Mouse (Mus musculus) heart, embryonic 12.5 days (tissue): ENCODE data around the gene Rasal2. TPM values are rescaled to one million over a fixed set of nuclear protein-coding genes. Genes with fewer than 3 reads are reported as not detected.

Source experiments
- ATAC-seq: fragments of 200-750 bp; cut with Nextera tagmentation; 2 replicates; pipeline ENCODE4 v1.8.0; 2017; ENCODE audit warnings: moderate TSS enrichment, moderate library complexity; ENCODE audit not compliant: insufficient number of reproducible peaks, low FRiP score
- H3K27ac ChIP-seq: fragments of 300-500 bp; sonication (generic); 2 replicates; pipeline ENCODE4 v1.5.1; 2016; ENCODE audit warnings: mild to moderate bottlenecking, moderate library complexity; ENCODE audit not compliant: poor library complexity, severe bottlenecking
- H3K27me3 ChIP-seq: fragments of 300-500 bp; sonication (generic); replicated peaks from 2 replicates; pipeline ENCODE4 v1.6.1; 2016; ENCODE audit warnings: mild to moderate bottlenecking, moderate library complexity
- H3K36me3 ChIP-seq: fragments of 300-500 bp; sonication (generic); 2 replicates; pipeline ENCODE4 v1.6.1; 2016; ENCODE audit warnings: mild to moderate bottlenecking, moderate library complexity
- H3K4me1 ChIP-seq: fragments of 300-500 bp; sonication (generic); replicated peaks from 2 replicates; pipeline ENCODE4 v1.6.1; 2016; ENCODE audit warnings: mild to moderate bottlenecking
- H3K4me2 ChIP-seq: fragments of 300-500 bp; sonication (generic); 2 replicates; pipeline ENCODE4 v1.6.1; 2016; ENCODE audit warnings: mild to moderate bottlenecking, moderate library complexity
- H3K4me3 ChIP-seq: fragments of 300-500 bp; sonication (generic); 2 replicates; pipeline ENCODE4 v1.5.1; 2016; ENCODE audit warnings: mild to moderate bottlenecking
- H3K9ac ChIP-seq: fragments of 300-500 bp; sonication (generic); 2 replicates; pipeline ENCODE4 v1.6.1; 2016; ENCODE audit warnings: mild to moderate bottlenecking, moderate library complexity
- H3K9me3 ChIP-seq: fragments of 300-500 bp; sonication (generic); replicated peaks from 2 replicates; pipeline ENCODE4 v1.6.1; 2016; ENCODE audit warnings: mild to moderate bottlenecking, moderate library complexity
- WGBS: fragments of 180-500 bp; shearing (Covaris S2); methylation state at CpG from one replicate; pipeline ENCODE4 v1.1.7; 2016; 5-methylcytosine and 5-hydroxymethylcytosine counted together
- polyA plus RNA-seq: library from polyadenylated mRNA; unstranded; fragments of >200 nt; fragmentation: Nextera tagmentation; extraction: Ambion mirVana; gene quantifications from 2 replicates; pipeline ENCODE4 v1.2.1, GENCODE M21; 2016

The Rasal2 gene
- polyA plus RNA-seq, result 20.4 and 21.9 TPM in 2 replicates

DNA sequence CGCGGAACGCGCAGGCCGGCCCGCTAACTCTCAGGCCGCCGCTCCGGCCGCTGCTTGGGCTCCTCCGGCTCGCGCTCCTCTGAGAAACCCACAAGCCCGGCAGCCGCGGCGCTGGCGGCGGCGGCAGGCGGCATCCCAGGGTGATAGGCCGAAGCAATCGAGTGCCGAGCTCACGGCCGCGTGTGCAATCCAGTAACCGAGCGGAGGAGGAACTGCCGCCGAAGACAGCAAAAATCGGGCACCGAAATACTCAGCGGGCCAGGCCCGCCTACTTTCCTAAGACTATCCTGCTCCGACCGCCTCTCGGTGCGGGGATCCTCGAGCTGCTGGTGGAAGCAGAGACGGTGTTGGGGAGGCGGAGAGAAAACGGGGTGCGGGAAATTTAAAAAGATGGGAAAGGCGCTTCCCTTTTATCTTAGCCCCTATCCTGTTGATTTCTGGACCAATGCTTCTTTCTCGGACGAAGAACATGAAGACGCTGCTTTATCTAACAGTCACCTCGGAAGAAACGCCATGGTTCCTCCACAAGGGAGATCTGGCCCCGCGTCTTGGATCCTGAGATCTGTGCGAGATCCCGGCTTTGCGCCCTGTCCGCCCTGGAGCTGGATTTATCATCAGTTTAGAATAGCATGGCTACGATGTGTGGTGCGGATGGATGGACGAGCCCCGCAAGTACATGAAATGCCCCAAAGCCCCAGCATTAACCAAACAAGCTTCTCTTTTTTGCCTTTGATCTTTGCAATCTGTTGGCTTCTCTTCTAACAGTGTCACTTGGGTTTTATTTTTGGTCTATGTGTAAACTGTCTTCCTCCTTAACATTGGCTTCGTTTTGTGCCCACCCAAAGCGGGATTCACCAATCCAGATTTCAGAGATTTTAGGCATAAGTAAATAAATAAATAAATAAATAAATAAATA lies at the start of gene Rasal2:
Gene Rasal2, minus strand, starts transcription at position 142 of the 916 bp plus-strand sequence.
- peak within 1 kb of the TSS; percentile 78 for H3K4me2 ChIP-seq
- H3K4me1 ChIP-seq, result peaks cover 31% of the 10 kb centered on the region
- no peaks in the 10 kb centered on the region for H3K9me3 ChIP-seq
- H3K4me3 ChIP-seq, result peak within 1 kb of the TSS; percentile 80
- no peaks in the 10 kb centered on the region for H3K27me3 ChIP-seq
- WGBS, result 1% methylated on average over 62 of the region's 62 CpGs
- peaks cover 3% of the 10 kb centered on the region; the same call in 1 of the 2 replicates for H3K36me3 ChIP-seq
- peak within 1 kb of the TSS; percentile 83 for H3K9ac ChIP-seq
- H3K27ac ChIP-seq, result peak within 1 kb of the TSS; percentile 95
- peak; percentile 92 for ATAC-seq

DNA sequence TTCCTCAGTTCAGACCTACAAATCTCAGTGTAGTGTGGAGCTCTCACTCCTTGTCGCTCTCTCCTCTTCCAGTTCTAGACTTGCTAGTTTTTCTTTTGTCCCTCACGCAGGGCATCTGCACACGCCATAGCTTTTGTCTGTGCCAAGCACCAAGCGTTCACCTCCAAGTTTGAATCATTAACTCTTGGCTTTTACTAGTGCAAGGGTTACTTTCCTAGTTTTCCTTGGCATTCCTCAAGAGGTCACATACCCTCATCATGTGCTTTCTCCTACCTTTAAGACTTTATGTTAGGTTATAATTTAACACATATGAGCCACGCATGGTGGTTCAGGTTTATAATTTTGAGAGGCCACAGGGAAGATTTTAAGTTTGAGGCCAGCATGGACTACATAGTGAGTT lies 48.9 kb upstream of the Rasal2 start:
- Histone ChIP-seq H3K27ac (no peak overlapping the region), H3K36me3 (peaks cover 3% of the 10 kb centered on the region; the same call in 1 of the 2 replicates), H3K27me3 (no peaks in the 10 kb centered on the region), H3K9ac (no peak overlapping the region), H3K9me3 (no peaks in the 10 kb centered on the region), H3K4me1 (peaks cover 8% of the 10 kb centered on the region), H3K4me2 (no peak overlapping the region), H3K4me3 (no peak overlapping the region)
- ATAC-seq, result no peak
- WGBS, result 93% methylated on average over 5 of the region's 5 CpGs

DNA sequence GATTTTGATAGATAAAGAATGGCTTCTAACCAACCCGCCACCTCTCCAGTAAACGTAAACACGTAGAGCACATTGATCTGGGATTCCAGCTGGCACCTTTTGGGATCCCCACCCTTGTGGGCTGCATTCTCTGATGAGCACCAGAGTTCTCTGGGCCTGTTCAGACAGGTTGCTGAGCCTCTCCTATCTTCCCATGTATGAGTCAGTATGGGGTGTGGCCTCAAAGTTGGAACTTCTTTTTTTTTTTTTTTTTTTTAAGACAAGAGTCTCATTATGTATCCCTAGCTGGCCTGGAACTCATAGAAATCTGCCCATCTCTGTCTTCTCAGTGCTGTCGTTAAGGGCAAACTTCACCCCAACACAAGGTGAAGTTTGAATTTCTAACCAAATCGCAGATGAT lies 47.5 kb upstream of the Rasal2 start:
- Histone ChIP-seq H3K4me2 (no peak overlapping the region), H3K9me3 (no peaks in the 10 kb centered on the region), H3K36me3 (0 out of 2 replicates have a peak, but pooled peaks cover 2% of the 10 kb centered on the region), H3K9ac (no peak overlapping the region), H3K4me3 (no peak overlapping the region), H3K27me3 (no peaks in the 10 kb centered on the region), H3K27ac (no peak overlapping the region), H3K4me1 (peaks cover 8% of the 10 kb centered on the region)
- ATAC-seq, result no peak
- WGBS, result 88% methylated on average over 5 of the region's 5 CpGs

DNA sequence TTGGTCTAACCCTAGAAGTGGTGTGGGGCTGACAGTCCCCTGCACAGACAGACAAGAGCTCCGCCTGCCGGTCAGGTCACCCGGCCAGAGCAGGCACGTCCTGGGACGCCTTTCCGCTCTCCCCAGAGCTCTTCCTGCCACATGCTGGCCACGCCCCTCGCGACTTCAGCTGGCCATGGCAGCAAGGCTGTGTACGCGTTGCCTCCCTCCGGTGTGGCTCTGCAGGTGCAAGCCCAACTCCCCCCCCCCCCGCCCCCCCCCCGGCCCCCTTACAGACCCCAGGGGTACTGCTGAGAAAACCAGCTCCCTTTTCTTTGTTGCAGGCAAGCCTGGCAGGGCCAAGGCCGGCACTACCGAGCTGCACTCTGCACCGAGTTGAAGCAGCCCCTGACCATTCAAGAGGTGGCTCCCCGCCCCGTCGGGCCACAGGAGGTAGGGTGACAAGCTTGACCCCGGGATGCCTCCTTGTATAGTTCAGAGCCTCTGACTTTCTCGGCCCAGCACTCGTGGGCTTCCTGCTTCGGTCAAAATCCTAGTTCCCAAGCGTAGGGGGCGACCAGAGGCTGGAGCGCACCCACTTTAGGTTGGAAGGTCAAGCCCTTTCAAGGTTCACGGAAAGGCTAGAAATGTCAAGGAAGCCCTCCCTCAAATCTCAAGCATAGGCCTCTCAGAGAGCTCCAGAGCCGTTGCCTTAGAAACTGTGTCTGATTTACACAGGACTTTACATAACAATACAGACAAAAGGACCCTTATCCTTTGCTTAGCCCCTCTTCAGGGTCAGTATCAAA lies 46.2 kb upstream of the Rasal2 start, which contains the start of gene Cryzl2:
Gene Cryzl2, plus strand, starts transcription at position 157 of the 788 bp plus-strand sequence.
- peak within 1 kb of the TSS; percentile 88 for H3K4me2 ChIP-seq
- H3K27me3 ChIP-seq, result no peaks in the 10 kb centered on the region
- peak within 1 kb of the TSS; percentile 36; the same call in 1 of the 2 replicates for H3K27ac ChIP-seq
- H3K4me3 ChIP-seq, result peak within 1 kb of the TSS; percentile 64
- 9% methylated on average over 28 of the region's 29 CpGs for WGBS
- H3K4me1 ChIP-seq, result peaks cover 8% of the 10 kb centered on the region
- H3K36me3 ChIP-seq, result 0 out of 2 replicates have a peak, but pooled peaks cover 2% of the 10 kb centered on the region
- H3K9ac ChIP-seq, result peak within 1 kb of the TSS; percentile 81
- no peaks in the 10 kb centered on the region for H3K9me3 ChIP-seq
- ATAC-seq, result peak; percentile 92

- Histone ChIP-seq H3K4me1 (peaks cover 8% of the 10 kb centered on the region), H3K27me3 (no peaks in the 10 kb centered on the region), H3K9ac (no peak overlapping the region), H3K36me3 (no peaks in the 10 kb centered on the region), H3K4me2 (no peak overlapping the region), H3K4me3 (no peak overlapping the region), H3K27ac (no peak overlapping the region), H3K9me3 (no peaks in the 10 kb centered on the region)
- WGBS, result 87% methylated on average over 3 of the region's 3 CpGs
- ATAC-seq, result no peak
Observed at GRCm38 (mm10) chr1:157457789-157458188, 45.4 kb upstream of the Rasal2 start.

DNA sequence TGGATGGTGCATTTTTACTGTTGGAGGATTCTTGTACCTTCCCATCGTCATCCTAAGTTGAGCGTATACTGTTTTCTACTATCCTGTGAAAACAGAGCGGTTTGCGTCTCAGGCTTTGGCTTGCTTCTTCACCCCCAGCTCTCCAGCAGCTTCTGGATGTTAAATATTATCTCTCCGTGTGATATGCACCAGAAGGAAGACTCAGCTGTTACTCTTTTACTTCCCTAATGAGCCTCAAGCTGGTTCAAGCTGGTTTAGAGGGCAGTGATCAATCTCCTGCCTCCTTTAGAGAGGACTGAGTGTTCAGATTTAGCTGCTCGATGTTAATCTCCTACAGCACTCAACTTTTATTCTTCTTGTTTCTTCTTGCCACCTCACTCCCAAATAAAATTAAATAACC lies 42.5 kb upstream of the Rasal2 start:
- Histone ChIP-seq H3K4me2 (no peak overlapping the region), H3K9me3 (no peaks in the 10 kb centered on the region), H3K4me3 (no peak overlapping the region), H3K36me3 (no peaks in the 10 kb centered on the region), H3K27me3 (no peaks in the 10 kb centered on the region), H3K9ac (no peak overlapping the region), H3K27ac (no peak overlapping the region), H3K4me1 (peaks cover 17% of the 10 kb centered on the region)
- ATAC-seq, result no peak
- WGBS, result 72% methylated on average over 6 of the region's 6 CpGs

DNA sequence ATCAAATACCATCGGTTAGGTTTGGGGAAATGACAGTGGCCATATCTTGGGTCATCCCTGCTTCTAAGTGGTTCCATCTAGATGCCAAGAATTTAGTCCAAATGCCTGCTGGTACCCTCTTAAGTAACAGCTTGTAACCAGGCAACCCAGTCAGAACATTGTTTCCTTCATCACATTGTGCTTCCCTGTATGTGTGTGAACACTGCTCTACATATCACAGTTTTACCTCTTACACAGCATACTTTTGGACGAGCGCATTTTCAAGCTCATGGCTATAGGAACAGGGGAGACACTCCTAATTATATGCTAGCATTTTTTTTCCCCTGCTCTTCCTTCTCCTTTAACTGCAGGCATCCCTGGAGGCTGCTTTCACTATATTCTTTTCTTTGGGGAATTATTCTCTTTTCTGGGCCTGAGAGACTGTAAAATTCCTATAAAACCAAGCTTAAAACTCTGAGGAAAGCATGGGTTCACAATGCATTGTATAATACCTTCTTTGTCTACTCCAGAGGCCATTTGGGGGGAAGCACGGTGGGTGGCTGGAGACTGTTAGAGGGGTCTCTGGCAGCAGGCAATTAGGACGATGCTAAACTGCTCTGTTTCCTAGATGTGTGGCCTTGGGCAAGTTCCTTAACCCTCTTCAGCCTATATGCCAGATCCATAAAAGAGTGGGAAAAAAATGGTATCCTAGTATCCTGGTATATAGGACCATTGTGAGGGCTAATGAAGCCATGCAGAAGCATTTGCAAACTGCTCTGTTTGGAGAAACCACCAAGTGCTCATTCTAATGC lies 40.6 kb upstream of the Rasal2 start:
- Histone ChIP-seq H3K9me3 (no peaks in the 10 kb centered on the region), H3K27ac (no peak overlapping the region), H3K9ac (no peak overlapping the region), H3K36me3 (no peaks in the 10 kb centered on the region), H3K27me3 (no peaks in the 10 kb centered on the region), H3K4me3 (no peak overlapping the region), H3K4me2 (no peak overlapping the region), H3K4me1 (peaks cover 26% of the 10 kb centered on the region)
- WGBS, result 65% methylated on average over 5 of the region's 5 CpGs
- ATAC-seq, result no peak

DNA sequence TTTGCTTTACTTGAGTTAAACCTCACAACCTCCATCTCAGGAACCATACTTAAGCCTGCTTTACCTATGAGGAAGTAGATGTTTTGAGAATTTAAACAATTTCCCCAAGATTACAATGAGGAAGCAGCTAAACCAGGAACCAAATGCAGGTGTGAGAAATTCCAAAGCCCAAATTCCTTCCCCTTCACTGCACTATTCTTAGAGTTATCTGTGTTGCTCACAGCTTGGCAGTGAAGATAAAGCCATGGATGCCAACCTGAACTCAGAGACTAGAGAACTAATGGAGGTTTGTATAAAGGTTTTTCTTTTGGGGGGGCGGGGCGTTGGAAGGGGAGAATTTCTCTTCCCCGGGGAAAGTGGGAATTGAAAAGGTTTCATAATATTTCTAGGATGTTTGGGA lies 39.9 kb upstream of the Rasal2 start:
- 76% methylated on average over 3 of the region's 3 CpGs for WGBS
- no peaks in the 10 kb centered on the region for H3K27me3 ChIP-seq
- H3K9me3 ChIP-seq, result no peaks in the 10 kb centered on the region
- ATAC-seq, result no peak
- no peak overlapping the region for H3K27ac ChIP-seq
- H3K9ac ChIP-seq, result no peak overlapping the region
- H3K4me2 ChIP-seq, result no peak overlapping the region
- no peak overlapping the region for H3K4me3 ChIP-seq
- peaks cover 33% of the 10 kb centered on the region for H3K4me1 ChIP-seq
- H3K36me3 ChIP-seq, result no peaks in the 10 kb centered on the region

DNA sequence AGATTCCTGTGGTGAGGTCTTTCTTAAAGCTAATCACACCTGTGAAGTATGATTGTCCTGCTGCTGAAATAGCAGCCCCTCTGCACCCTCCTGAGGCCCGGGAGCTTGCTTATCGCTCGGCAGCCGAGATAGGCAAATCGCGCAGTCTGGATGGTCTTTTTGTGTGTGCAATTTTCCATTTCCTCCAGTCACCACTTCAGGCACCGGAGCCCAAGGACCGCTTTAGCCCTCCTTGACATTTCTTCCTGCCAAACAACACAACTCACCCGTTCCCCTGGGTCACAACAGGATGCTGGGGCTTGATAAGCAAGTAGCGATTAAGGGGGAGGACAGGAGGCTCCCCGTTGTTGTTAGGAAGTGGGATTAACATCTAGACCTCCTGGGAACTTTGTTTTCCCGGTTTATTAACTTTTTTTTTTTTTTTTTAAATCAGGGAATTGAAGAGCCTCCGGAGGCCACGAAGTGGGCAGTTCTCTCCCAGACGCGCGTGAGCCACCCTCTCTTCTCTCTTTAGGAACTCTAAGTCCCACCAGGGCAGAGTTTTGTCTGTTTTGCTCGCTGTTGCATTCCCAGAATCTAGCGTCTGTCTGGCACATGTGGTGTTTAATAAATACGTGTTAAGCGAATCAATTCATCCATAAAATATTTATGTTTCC lies 37.7 kb upstream of the Rasal2 start:
- Histone ChIP-seq H3K4me1 (peaks cover 34% of the 10 kb centered on the region), H3K4me2 (peak overlapping the region; percentile 80), H3K4me3 (peak overlapping the region; percentile 44), H3K9me3 (no peaks in the 10 kb centered on the region), H3K27me3 (no peaks in the 10 kb centered on the region), H3K9ac (peak overlapping the region; percentile 65), H3K27ac (peak overlapping the region; percentile 73), H3K36me3 (no peaks in the 10 kb centered on the region)
- ATAC-seq, result peak; percentile 81
- 1% methylated on average over 21 of the region's 21 CpGs for WGBS

DNA sequence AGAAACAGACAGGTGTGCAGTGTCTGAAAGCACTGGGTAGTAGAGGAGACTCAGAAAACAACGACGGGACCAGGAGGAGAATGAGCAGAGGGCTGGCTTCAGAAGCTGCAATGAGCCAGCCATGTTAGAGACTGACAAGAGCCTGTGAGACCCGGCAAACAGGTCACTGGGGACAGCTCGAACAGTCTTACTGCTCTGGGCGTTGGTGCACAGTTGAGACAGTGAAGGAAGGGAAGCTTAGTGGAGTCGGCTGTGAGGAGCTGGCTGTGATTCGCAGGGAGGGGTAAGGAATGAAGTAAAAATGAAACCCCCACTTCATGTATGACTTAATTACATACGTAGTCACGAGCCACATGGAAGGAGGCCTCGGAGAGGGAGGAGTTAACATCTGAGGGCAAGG lies 37.1 kb upstream of the Rasal2 start:
- peak overlapping the region; percentile 65 for H3K9ac ChIP-seq

More for the DNA sequence above, 37.1 kb upstream of the Rasal2 start:
- 2% methylated on average over 10 of the region's 10 CpGs for WGBS
- ATAC-seq, result peak; percentile 59; the same call in 1 of the 2 replicates
- Histone ChIP-seq H3K36me3 (no peaks in the 10 kb centered on the region), H3K4me1 (peaks cover 40% of the 10 kb centered on the region), H3K4me3 (peak overlapping the region; percentile 44), H3K9me3 (no peaks in the 10 kb centered on the region), H3K27me3 (no peaks in the 10 kb centered on the region), H3K4me2 (peak overlapping the region; percentile 80), H3K27ac (peak overlapping the region; percentile 73)
